Mouse (Mus musculus): ENCODE measurements around the gene Sox13. TPM values are rescaled to one million over a fixed set of nuclear protein-coding genes. Genes with fewer than 3 reads are reported as not detected.

Gene Sox13
- total RNA-seq, 2 experiments from 2014 or later, result 7.8 to 8.0 TPM

DNA sequence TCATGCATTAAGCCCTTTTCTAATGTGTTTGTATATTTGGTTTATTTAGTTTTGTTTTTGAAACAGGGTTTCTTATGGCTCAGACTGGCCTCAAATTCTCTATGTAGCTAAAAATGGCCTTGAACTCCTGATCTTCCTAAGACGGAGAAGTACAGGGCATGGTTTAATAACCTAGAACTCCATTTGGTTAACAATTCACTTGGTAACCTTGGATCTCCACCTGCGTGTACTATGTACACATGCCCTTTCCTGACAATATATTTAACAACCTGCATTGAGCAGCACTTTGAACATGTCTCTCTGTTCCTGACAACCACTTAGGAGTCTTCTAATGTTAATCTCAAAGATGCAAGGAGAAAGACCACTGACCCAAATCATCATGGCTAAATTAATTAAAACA, 7.0 kb upstream of the Sox13 start:
- no peak for DNase-seq

DNA sequence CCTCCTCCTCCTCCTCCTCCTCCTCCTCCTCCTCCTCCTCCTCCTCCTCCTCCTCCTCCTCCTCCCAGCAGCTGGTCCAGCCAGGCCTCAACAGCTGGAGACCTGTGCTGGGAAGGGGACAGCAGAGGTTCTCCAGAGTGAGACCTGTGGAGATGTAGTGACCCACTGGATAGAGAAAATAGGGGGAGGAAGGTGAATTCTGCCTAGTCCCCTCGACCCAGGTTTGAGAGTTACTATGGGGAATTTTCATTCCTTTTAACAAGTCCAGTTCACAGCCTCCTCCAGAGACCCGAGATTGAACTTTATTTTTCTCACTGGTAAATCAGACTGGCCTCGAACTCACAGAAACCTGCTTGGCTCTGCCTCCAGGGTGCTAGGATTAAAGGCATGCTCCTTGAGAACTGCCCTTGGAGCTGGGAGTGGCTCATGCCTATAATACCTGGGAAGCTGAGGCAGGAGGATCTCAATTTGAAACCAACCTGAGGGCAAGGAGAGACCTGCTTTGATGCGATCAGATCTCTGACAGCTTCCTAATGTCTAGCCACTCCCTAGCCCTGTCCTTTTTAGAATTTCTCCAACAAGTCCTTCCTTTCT, 467 bp upstream of the Sox13 start:
- no peak for DNase-seq

DNA sequence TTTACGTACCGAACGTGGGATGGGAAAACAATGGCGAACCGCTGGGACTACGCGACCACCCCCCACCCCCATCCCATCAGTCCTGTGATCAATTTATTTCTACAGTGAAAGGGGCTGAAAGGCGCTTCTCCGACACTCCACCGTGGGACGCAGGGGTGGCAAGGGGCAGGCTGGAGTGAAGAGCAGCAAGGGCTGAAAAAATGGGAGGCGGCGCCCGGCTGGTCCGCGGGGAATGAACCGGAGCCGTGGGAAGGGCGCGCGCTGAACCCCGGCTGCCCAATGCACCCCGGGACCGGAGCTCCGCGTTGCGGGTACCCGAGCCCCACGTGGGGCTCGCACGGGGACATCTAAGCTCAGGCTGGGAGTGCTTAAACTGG, 1.0 kb downstream of the Sox13 start:
- no peak for DNase-seq

DNA sequence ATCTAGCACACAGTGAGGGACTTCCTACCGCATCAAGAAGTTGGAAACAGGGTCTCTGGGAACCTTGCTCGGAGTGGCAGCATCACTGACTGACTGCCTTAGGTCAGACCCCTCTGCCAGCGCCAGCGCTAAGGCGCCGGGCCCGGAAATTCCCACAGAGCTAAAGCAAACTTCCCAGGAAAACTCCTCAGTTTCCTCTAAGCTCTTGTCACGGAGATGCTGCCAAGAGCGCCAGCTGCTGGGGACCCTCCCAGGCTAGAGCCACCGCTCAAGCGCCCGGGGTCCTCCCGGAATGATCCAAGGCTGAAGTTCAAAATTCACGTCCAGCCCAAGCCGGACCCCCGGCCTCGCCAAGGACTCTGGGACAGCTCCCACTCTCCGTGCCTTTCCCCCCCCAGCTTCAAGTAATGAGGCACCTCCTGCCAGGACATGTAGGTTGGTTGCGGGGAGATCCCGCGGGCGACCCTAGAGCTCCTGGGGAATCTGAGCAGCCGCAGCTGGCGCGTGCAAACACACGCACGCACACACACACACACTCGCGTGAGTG, 1.5 kb downstream of the Sox13 start:
- no peak for DNase-seq

DNA sequence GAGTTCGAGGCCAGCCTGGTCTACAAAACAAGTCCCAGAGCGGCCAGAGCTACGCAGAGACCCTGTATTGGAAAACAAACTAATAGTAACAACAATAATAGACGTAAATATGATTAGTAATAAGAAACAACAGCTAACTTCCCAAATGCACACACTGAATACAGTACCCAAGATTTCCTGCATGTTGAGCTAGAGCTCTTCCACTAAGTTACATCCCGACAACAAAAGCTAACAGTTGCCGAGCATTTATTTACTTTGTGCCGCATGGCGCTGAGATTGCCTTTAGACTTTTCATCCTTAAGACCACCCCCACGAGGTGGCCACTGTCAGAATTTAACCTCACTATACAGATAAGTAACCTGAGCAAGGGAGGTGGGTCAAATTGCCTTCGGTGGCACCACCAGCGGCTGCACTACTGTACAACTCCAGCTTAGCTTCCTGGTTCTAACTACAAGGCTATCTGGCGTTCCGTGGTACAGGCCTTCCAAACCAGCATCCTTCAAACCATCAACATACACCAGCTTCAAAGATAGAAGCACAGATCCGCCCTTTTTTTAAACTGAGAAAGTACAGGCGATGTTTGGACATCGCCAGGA, 2.1 kb downstream of the Sox13 start:
- DNase-seq, result no peak

DNA sequence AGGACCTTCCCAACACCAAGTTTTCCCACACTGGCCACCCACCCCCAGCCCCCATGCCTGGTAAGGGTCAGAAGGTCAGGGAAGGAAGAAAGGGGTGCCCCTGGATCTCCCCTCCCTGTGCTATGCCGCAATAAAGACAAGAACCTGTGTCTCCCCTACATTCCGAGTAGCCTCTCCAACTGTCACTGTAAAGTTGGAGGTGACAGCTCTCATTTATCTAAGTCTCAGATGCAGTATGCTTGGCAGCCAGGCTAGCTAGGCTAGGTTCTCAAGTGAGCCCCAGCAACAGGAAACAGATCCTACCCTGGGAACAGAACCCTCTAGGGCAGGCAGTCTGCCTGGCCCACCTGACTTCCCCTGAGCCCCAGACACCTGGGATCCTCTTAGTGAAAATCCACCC, 3.1 kb downstream of the Sox13 start:
- DNase-seq, result no peak

DNA sequence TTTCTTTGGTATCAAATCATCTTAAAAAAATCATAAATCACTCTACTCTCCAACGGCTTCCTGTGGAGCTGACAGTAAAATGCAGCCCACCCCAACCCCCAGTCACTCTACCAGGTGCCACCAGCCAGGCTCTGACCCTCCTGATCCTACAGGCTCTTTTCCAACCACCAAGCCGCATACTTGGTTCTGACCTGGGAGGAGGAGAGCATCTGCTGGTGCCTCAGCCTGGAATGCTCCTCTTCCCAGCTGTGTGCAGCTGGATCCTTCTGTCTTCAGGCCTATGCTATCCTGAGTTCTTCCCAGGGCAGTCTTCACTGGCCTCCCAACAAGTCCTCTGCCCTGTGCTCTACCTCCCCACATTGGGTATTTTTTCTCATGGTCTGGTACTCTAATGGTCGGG, 3.7 kb downstream of the Sox13 start:
- no peak for DNase-seq

DNA sequence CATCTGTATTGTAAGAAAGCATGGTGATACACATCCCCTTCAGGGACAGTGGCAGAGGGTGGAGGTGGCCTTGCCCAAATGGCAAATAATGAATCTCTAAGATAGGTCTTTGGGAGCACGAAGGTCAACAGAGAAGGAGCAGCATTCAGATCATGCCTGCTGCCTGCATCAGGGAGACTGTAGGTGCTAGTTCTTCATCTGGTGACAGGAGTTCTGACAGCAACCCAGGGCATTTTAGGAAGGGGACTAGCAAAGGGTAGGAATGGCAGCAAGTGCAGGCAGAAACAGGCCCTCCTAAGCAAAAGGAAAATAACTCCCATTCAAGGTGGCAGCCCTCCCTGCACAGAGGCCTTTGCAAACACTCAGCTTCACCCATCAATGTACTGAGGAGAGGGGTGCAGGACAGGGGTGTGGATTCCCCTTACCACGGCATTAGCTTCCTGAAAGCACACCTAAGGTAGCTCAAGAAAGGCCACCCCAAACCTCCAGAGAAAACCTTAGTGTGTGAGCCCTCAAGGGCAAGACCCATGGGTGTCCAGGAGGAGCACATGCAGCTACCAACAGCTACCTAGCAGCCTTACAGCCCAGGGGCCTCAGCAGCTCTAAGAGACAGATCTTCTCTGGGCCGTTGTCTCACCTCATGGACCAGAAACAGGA, 4.9 kb downstream of the Sox13 start:
- DNase-seq, result no peak

DNA sequence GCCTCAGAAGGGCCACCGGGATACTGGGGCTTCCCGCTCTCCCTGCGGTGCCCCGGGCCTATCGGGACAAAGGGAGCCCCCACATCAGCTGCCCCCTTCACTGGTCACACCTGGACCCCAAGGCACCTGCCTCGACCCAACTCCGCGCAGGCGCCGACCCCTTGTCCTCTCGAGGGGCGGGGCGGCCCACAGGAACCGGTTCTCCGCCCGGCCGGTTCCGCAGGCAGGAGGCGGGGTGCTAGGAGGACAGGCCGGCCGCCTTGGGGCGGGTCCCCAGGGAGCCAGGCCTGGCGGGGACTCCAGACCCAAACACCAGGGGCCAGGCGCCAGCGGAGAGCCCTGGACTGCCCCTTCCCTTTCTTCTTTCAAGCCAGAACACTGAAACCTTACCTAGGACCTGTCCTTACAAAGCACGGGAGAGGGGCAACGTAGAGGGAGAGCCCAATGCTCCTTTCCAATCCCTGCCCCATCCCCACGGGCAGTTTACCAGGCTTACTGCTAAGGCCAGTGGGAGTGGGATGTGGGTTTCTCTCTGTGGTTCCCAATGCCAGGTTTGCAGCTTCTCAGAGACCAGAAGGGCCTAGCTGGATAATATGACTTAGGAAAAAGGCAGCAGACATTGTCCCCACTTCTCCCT, 5.9 kb downstream of the Sox13 start:
- DNase-seq, result peak; percentile 77

DNA sequence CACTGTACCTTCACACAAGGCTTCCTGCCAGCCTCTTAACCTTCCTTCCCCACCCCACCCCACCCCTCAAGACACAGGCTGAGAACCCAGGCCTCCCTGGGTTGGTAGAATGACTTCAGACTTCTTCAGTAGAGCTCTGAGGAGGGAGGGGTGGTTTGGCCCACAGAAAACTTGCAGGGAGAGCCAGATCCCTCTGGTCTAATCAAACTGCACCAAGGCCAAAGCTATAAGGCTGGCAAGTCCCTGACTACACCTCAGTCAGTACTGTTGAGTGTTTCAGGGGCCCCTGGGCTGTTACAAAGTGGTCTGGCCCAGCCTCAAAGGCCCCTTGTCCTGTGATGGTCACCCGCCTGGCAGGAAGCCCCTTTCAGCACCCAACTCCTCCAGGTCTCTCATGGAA, 6.6 kb downstream of the Sox13 start:
- DNase-seq, result no peak

DNA sequence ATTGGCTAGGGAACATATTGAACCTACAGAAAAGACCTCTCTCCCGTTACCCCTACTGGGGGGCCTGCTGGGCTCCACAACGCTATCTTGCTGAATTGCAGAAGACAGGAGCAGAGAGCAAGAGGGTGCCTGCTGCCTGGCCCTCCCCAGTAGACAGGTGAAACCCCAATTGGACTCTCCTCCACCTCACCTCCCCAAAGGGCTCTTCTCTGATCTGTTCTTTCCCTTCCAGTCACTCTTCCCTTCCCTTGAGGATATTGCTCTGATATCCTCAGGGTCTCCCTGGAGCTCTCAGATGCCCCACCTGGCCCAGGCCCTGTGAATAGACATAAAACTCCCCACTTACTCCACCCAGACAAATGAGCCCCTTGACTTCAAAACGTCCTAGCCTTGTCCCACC, 7.1 kb downstream of the Sox13 start:
- no peak for DNase-seq

DNA sequence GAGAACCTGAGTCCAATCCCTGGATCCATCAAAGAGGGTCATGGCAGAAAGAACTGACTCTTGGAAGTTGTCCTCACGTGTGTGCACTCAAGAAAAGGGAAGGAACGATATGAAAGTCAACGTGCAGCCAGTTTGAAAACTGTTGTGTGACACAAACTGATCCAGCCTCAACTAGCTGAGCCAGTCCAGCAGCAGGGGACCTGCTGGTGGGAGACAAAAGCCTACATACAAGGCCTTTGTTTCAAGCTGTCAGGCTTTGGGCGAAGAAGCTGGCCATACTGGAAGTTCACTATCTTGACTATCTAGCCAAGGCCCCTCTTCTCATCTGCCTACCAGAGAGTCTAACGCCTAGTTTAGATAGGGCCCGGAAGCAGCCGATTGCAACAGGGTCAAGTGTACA, 7.7 kb downstream of the Sox13 start:
- DNase-seq, result no peak

DNA sequence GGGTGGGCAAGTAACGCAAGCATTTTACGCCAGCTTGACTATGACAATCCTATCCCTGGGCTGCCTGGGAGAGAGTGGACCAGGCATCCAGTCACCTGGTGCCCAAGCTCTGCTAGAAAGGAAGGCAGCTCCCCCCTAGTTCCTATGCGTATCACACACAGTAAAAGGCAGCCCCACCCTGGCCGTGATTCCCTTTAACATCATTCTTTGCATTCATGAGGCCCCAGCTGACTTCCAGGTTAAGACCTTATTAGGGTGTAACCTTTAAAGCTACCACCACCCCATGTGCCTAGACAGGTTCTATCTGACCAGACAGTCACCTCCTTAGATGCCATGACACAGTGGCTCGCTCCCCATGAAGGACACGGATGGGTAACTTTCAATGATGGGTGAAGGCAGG, 8.7 kb downstream of the Sox13 start:
- DNase-seq, result no peak

DNA sequence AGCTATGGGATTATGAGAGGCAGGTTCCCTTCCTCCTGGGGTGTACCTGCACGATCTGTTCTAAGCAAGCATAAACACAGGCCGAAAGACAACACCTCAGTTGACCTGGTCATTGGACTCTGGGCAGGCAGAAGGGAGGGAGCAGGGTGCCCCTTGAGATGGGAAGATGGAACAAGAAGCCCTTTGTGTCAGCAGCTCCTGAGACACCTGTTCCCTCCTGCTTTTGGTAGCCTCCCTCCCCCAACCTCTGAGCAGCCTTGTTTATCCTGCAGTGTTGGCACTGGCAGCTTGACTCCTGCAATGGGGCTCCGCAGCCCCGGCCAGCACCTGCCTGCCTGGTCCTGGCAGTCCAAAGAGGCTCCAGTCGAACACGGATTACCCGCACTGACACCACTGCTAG, 9.1 kb downstream of the Sox13 start:
- no peak for DNase-seq

DNA sequence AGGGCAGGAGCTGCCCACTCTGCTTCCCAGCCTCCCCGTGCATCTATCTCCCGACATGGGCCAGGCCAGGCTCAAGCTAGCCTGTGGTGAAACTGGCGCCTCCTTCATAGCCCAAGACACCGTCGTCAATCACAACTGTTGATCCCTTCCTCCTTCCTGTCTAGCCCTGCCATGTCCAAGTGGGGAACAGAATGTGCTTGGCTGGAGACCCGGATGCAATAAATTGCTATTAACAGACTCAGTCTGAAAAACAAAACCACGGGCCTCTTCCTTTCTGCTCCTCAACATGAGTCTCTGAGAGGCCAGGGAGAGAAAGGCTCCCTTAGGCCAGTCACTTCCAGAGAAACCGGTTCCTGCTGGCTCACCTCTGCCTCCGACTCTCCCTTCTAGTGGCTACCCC, 11.2 kb downstream of the Sox13 start:
- peak; percentile 55 for DNase-seq

DNA sequence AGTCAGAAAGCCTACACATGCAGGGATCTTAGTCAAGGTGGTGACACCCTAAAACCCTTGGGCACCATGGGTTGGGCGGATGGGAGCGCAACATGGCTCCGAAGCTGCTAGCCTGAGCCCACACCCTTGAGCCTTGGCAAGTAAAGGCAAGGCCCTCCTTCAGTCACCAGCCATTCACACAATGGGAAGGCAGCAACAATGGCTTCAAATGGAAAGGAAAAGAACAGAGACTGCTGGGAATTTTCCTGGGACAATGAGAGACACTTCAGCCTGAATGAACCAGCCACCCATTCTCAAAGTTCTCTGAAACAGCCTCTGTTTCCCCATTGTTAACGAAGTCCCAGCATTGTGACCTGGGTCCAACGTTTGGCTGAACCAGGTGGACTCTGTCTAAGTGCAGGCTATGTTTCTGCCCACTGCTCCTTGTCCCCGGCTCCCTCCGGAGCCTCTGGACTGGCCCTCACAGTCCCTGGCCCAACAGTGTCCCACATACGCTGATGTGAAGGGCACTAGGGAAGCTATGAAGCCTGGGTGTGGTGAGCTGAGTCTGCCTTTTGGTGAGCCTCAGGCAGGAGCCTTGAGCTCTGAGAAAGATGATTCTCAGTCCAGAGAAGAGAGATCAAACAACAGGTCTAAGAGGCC, 12.6 kb downstream of the Sox13 start:
- DNase-seq, result no peak

DNA sequence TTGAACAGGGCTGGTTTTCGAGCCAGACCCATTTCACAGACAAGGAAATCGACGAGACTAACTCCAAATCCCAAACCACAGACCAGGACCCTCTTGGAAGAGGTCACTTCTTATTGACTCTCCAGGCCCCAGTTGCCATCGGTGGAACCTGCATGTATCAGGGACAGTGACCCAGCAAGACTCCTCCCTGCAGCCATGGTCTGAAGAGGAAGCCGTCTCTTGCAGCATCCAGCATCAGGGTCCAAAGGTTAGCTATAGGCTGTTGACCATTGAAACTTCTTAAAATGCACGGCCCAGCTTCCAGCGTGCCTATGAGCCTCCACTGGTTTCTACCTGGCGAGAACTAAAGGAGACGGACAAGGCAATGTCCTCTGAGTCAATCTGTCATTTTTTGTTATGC, 14.4 kb downstream of the Sox13 start:
- no peak for DNase-seq

DNA sequence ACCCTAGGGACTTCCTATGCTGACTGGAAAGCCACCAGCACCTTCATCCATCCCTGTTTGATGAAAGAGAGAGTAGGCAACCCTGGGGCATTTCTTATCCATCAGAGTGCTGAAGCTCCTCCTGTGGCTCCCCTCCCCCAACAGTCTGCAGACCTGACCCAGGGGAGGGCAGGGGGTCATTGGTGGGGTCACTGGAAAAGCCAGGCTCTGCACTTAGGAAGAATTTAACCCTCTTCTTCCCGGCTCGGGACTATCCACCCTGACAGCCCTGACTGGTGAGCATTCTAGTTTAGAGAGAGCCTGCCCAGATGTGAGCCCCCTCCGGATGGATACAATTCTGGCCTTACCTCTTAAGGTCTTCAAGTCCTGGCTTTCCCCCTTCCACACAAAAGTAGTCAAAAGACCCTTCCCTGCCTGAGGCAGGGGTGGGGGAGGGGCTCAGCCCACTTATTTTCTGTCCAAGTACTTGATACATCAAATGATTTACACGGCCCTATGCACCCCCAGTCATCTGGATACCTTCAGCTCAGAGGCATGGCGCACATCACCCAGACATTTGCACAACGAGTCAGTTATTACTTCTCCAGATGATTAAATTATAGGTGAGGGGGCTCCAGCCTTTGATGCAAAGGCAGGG, 15.2 kb downstream of the Sox13 start:
- no peak for DNase-seq

DNA sequence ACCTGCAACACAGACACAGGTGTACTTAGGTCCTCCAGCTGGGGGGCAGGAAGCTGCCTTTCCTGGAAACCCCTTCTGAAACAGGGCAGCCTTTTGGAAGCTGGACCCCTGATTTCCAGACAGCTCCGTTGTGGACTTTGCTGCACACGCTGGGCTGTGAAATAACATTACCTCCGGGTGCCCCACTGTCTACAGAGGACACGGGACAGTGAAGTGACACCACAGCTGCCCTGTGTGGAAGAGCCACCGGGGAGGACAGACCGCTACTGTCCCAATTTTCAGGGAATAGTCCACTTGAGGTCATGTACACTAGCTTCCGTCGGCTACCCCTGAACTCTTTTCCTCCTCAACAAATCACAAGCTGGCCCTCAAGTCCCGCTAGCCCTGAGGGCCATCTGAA, 15.9 kb downstream of the Sox13 start:
- no peak for DNase-seq

DNA sequence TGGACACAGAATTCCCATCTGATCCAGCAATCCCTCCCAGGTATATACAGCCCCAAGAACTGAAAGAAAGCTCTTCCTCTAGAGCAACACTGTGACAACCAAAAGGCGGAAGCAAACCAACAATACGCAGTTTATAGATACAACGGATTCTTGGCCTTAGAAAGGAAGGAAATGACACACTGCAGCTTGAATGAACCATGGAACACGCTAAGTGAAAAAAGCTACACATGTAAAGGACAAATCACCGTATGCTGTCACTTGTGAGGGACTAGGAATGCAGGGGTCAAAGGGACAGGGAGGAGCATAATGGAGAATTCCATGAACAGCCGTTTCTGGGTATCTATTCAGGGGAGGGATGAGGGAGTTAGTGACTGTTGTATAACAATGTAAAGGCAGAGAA, 16.7 kb downstream of the Sox13 start:
- no peak for DNase-seq

DNA sequence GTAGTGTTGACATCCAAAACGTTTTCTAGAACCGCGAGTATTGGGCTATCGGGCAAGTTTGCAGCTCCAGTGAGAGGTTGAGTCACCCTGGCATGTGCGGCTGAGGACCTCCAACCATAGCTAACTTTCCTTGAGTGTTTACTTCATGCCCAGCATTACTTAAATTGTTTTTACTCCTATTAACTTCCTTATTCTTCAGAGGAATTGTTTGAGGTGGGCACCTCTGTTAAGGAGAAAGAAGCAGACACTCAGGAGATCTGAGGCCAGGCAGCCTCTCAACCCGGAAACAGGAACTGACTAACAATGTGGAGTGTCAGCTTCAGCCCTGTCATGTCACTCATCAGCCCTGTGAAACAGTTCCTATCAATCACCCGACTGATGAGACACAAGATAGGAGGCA, 17.6 kb downstream of the Sox13 start:
- no peak for DNase-seq

DNA sequence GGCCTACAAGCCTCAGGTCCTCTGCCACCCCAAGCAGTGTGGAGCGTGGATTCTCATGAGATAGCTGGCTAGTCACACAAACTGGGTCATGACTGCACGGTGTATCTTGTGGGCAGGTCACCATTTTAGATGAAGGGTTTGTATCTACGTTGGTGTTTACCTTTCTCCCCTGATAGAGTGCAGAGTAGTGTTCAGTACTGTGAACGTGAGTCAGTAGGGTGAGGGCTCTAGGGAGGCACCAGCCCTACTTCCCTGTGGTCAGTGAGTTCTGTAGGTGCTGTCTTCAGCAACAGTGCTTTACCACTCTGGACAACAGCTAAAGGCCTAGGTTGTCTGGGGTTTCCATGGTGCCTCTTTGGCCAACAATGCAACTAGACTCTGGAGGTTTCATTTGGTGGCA, 20.2 kb downstream of the Sox13 start:
- DNase-seq, result no peak

Data from gastrocnemius, postnatal 25 days (tissue).